Mouse (Mus musculus) right cerebral cortex, postnatal 10 days (tissue): Measurements from ENCODE around the gene Vmn1r174.
"Not testable (repeated sequence)": the region's sequence is repeated elsewhere in the genome, so short reads cannot be mapped to it uniquely, and the experiment has no call there.

Experiments
- DNase-seq, 2 experiments: peaks; one replicate each; pipeline ENCODE4 v3.0.0; 2021; ENCODE audit warnings: low spot score in 2 of 2

Gene Vmn1r174

GRCm38 (mm10) chr7:23751970-23752369 lies at the start of gene Vmn1r174:
Gene Vmn1r174, plus strand, starts transcription at chr7:23752270.
- not testable (repeated sequence) for DNase-seq

DNA sequence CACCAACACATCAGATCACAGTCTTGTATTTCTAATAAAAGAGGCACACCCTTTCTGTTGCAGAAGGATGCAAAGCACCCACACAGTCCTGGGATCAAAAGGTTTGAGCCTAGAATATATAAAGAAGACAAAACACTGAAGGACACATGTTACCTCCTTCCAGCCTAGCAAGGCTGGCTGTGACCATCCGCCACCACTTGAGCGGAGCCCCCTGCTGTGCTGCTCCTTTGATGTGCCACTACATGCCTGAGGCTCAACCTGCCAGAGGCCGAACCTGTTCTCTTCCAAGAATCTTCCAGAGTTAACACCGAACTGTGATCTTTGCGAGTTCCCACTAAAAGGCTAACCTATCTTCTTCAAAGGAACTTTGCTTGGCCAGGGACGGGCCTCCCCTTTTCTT lies 32.5 kb downstream of the Vmn1r174 start:
- no peak for DNase-seq

DNA sequence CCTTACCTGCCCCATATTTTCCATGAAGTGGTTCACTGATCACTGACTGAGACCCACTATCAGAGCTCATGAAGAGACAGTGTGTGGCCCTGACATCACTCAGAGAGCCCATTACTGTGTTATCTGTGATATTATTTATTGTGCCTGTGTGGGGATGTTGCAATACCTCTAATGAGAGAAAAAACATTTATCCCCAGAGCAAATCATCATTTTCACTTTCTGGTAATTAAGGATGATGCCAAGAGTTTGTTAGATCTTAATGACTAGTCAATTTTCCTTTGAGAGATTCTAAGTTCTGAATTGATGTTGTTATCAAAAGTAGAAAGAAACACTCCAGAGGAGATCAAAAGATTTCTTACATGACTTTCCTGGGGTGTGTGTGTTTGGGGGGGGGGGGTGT lies 58.5 kb downstream of the Vmn1r174 start, which contains the start of gene Vmn1r175:
Vmn1r175 (minus strand) TSS at position 101 of the 400 bp plus-strand sequence.
- DNase-seq: not testable (repeated sequence)
